Mouse (Mus musculus): ENCODE measurements at regions not wholly inside any gene's neighbourhood (a gene's known extent, or its start where the extent isn't known, plus 50 kb on each side); places are given as distances from the start of the nearest gene placed in this dataset.

DNA sequence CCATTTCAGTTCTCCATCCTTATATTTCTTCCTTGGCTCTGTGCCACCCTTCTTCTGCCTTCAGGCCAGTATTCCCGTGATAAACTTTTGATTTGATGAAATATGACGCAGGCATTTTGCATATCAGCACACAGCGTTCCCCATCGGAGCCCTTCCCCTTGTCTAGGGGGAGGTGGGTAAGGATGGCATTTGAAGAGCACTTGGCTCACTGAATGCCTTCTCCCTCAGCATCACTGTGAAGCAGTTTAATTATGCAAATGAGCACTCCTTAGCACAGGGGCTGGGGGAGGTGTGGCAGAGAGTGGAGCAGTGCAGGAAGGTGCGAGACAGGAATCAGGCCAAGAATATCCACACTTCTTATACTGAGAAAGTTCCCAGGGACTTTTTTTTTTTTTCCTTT is 452.1 kb downstream of the Gm21750 start:
- no peak for TF ChIP-seq POLR2A (IDR thresholded peaks at IDR 0.05; ENCODE audit: control insufficient read depth, low read depth, low read length)
- TF ChIP-seq CTCF (IDR thresholded peaks at IDR 0.05; ENCODE audit: control insufficient read depth, insufficient read depth, insufficient replicate concordance, low read depth, low read length): no peak
- Histone ChIP-seq H3K27me3 (ENCODE audit: control insufficient read depth, insufficient read depth, low read length) (no peaks in the 10 kb centered on the region), H3K4me3 (ENCODE audit: control insufficient read depth, low read depth, low read length) (no peak overlapping the region), H3K27ac (ENCODE audit: control insufficient read depth, insufficient read depth, low read depth, low read length) (no peak overlapping the region), H3K36me3 (ENCODE audit: control insufficient read depth, insufficient read depth, low read length) (no peaks in the 10 kb centered on the region), H3K4me1 (ENCODE audit: control insufficient read depth, insufficient read depth, low read length) (no peaks in the 10 kb centered on the region)

DNA sequence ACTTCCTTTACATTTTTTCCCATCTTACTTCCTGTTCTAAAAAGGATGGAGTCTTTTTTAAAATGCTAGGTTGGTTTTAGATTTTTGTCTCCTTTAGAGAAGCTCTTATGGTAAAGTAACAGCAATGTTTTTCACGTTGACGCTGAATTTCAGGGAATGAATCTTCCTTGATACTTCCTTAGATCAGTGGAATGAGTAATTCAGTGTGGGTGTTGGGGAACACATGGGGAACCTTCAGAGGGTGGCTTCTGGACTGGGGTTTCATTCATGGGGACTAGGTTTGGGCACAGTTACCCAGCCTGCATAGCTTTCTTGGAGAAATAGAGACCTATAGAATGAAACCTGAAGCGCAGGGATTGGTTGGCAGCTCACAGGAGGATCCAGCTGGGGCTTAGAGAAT is 452.5 kb downstream of the Gm21750 start:
- H3K27me3 ChIP-seq (ENCODE audit: control insufficient read depth, insufficient read depth, low read length): no peaks in the 10 kb centered on the region
- no peak for TF ChIP-seq CTCF (IDR thresholded peaks at IDR 0.05; ENCODE audit: control insufficient read depth, insufficient read depth, insufficient replicate concordance, low read depth, low read length)
- no peak for TF ChIP-seq POLR2A (IDR thresholded peaks at IDR 0.05; ENCODE audit: control insufficient read depth, low read depth, low read length)
- H3K4me1 ChIP-seq (ENCODE audit: control insufficient read depth, insufficient read depth, low read length): no peaks in the 10 kb centered on the region
- H3K36me3 ChIP-seq (ENCODE audit: control insufficient read depth, insufficient read depth, low read length): no peaks in the 10 kb centered on the region
- no peak overlapping the region for H3K27ac ChIP-seq (ENCODE audit: control insufficient read depth, insufficient read depth, low read depth, low read length)
- H3K4me3 ChIP-seq (ENCODE audit: control insufficient read depth, low read depth, low read length): no peak overlapping the region

GRCm38 (mm10) chr14:74117686-74118085 is 456.7 kb downstream of the Gm21750 start:
- Histone ChIP-seq H3K4me3 (ENCODE audit: control insufficient read depth, low read depth, low read length) (no peak overlapping the region), H3K4me1 (ENCODE audit: control insufficient read depth, insufficient read depth, low read length) (no peaks in the 10 kb centered on the region), H3K27me3 (ENCODE audit: control insufficient read depth, insufficient read depth, low read length) (no peaks in the 10 kb centered on the region), H3K36me3 (ENCODE audit: control insufficient read depth, insufficient read depth, low read length) (no peaks in the 10 kb centered on the region), H3K27ac (ENCODE audit: control insufficient read depth, insufficient read depth, low read depth, low read length) (no peak overlapping the region)
- TF ChIP-seq POLR2A (IDR thresholded peaks at IDR 0.05; ENCODE audit: control insufficient read depth, low read depth, low read length) (no peak), CTCF (IDR thresholded peaks at IDR 0.05; ENCODE audit: control insufficient read depth, insufficient read depth, insufficient replicate concordance, low read depth, low read length) (no peak)

DNA sequence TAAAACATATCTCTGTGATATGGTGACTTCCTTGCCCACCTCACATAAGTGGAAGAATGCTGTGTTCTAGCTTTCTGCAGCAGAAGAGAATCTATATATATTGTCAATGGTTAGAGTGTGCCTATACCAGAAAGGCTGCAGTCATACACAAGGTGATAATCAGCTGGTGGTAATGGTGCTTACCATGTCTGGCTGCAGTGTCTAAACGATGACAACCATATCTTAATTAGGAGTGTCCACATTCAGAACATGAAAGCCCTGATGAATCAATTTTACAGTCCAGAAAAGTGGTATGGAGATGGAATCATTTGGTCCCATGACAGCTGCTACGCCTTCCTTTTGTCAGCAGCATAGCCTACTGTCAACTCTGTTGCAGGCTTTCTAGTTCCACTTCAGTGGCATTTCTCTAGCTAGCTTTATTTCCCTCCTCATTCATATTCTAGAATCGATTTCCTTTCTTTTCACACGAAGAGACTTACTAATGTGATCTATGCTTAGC is 484.2 kb downstream of the Gm21750 start:
- Histone ChIP-seq H3K4me1 (ENCODE audit: control insufficient read depth, insufficient read depth, low read length) (no peaks in the 10 kb centered on the region; the same call in 1 of the 2 replicates), H3K27me3 (ENCODE audit: control insufficient read depth, insufficient read depth, low read length) (no peaks in the 10 kb centered on the region), H3K27ac (ENCODE audit: control insufficient read depth, insufficient read depth, low read depth, low read length) (no peak overlapping the region), H3K36me3 (ENCODE audit: control insufficient read depth, insufficient read depth, low read length) (no peaks in the 10 kb centered on the region), H3K4me3 (ENCODE audit: control insufficient read depth, low read depth, low read length) (no peak overlapping the region)
- TF ChIP-seq POLR2A (IDR thresholded peaks at IDR 0.05; ENCODE audit: control insufficient read depth, low read depth, low read length): no peak
- no peak for TF ChIP-seq CTCF (IDR thresholded peaks at IDR 0.05; ENCODE audit: control insufficient read depth, insufficient read depth, insufficient replicate concordance, low read depth, low read length)

DNA sequence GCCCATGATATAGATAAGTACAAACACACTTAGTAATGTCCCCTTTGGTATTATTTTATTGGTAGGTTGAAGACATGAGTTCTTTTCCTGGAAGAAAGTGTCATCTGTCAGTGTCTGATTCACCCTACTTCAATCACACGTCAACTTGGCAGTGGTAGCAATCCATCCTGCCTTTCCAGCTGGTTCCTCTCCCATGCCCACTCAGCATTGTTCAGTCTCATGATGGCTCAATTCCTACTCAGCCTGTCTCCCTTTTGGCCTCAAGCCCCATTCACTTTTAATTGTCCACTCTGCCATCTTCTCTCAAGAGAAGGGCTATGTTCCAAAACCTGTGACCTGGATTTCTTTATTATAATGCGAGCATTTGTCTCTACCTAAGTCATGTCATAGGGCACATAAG is 474.4 kb upstream of the Htr2a start:
- TF ChIP-seq POLR2A (IDR thresholded peaks at IDR 0.05; ENCODE audit: control insufficient read depth, low read depth, low read length) (no peak), CTCF (IDR thresholded peaks at IDR 0.05; ENCODE audit: control insufficient read depth, insufficient read depth, insufficient replicate concordance, low read depth, low read length) (no peak)
- H3K27ac ChIP-seq (ENCODE audit: control insufficient read depth, insufficient read depth, low read depth, low read length): no peak overlapping the region
- H3K27me3 ChIP-seq (ENCODE audit: control insufficient read depth, insufficient read depth, low read length): no peaks in the 10 kb centered on the region
- H3K4me1 ChIP-seq (ENCODE audit: control insufficient read depth, insufficient read depth, low read length): no peaks in the 10 kb centered on the region
- H3K36me3 ChIP-seq (ENCODE audit: control insufficient read depth, insufficient read depth, low read length): no peaks in the 10 kb centered on the region
- no peak overlapping the region for H3K4me3 ChIP-seq (ENCODE audit: control insufficient read depth, low read depth, low read length)

DNA sequence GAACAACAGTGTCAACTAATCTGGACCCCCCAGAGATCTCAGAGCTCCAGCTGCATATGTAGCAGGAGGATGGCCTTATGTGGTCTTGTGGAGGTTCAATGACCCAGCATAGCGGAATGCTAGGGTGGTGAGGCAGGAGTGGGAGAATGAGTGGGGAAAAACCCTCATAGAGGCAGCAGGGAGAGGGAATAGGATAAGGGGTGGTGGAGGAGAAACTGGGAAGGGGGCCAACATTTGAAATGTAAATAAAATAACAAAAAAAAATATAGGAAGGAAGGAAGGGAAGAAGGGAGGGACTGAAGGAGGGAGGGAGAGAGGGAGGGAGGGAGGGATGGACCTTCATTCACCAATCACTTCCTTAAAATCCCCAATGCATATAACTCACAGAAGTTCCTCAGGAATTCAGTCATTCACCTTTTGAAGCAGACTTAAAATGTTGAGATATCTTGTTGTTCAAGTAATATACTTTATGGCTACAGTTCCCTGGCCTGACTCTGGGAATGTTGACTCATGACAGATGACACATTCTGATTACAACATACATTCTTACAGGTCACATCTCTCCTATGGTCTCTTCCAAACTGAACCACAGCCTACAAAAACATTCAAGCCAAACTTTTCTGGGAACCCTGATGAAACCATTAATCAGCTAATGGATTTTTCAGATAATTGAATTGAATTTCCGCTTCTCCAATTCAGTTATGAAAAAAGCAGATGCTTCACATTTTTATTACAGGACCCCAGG is 471.3 kb upstream of the Htr2a start:
- no peaks in the 10 kb centered on the region for H3K27me3 ChIP-seq (ENCODE audit: control insufficient read depth, insufficient read depth, low read length)
- H3K4me3 ChIP-seq (ENCODE audit: control insufficient read depth, low read depth, low read length): no peak overlapping the region
- no peaks in the 10 kb centered on the region for H3K36me3 ChIP-seq (ENCODE audit: control insufficient read depth, insufficient read depth, low read length)
- no peak overlapping the region for H3K27ac ChIP-seq (ENCODE audit: control insufficient read depth, insufficient read depth, low read depth, low read length)
- no peaks in the 10 kb centered on the region for H3K4me1 ChIP-seq (ENCODE audit: control insufficient read depth, insufficient read depth, low read length)
- TF ChIP-seq CTCF (IDR thresholded peaks at IDR 0.05; ENCODE audit: control insufficient read depth, insufficient read depth, insufficient replicate concordance, low read depth, low read length): no peak
- no peak for TF ChIP-seq POLR2A (IDR thresholded peaks at IDR 0.05; ENCODE audit: control insufficient read depth, low read depth, low read length)

GRCm38 (mm10) chr14:74180066-74180465 is 460.6 kb upstream of the Htr2a start:
- H3K27ac ChIP-seq (ENCODE audit: control insufficient read depth, insufficient read depth, low read depth, low read length): no peak overlapping the region
- no peaks in the 10 kb centered on the region for H3K27me3 ChIP-seq (ENCODE audit: control insufficient read depth, insufficient read depth, low read length)
- H3K36me3 ChIP-seq (ENCODE audit: control insufficient read depth, insufficient read depth, low read length): no peaks in the 10 kb centered on the region
- TF ChIP-seq CTCF (IDR thresholded peaks at IDR 0.05; ENCODE audit: control insufficient read depth, insufficient read depth, insufficient replicate concordance, low read depth, low read length): no peak
- H3K4me3 ChIP-seq (ENCODE audit: control insufficient read depth, low read depth, low read length): no peak overlapping the region
- no peaks in the 10 kb centered on the region for H3K4me1 ChIP-seq (ENCODE audit: control insufficient read depth, insufficient read depth, low read length)
